Mouse (Mus musculus): Measurements from ENCODE around the gene Cdc42ep2. TPM values are rescaled to one million over a fixed set of nuclear protein-coding genes. Genes with fewer than 3 reads are reported as not detected.

Gene Cdc42ep2
- total RNA-seq, 2 experiments from 2014 or later = 14.4 to 18.3 TPM

GRCm38 (mm10) chr19:5945027-5945426 is 20.4 kb upstream of the Cdc42ep2 start:
- intact Hi-C loops (cut with DNase I; ENCODE audit: low total_unique reads) = no loop called here
- peak; percentile 8 for DNase-seq

GRCm38 (mm10) chr19:5944145-5944544 is 19.5 kb upstream of the Cdc42ep2 start:
- intact Hi-C loops (cut with DNase I; ENCODE audit: low total_unique reads) = no loop called here
- no peak for DNase-seq

GRCm38 (mm10) chr19:5943404-5943803 is 18.8 kb upstream of the Cdc42ep2 start:
- intact Hi-C loops (cut with DNase I; ENCODE audit: low total_unique reads) = no loop called here
- no peak for DNase-seq

GRCm38 (mm10) chr19:5942581-5942980 is 18.0 kb upstream of the Cdc42ep2 start:
- DNase-seq = peak; percentile 59
- intact Hi-C loops (cut with DNase I; ENCODE audit: low total_unique reads) = no loop called here

- intact Hi-C loops (cut with DNase I; ENCODE audit: low total_unique reads) = no loop called here
- DNase-seq = peak; percentile 57
Observed at GRCm38 (mm10) chr19:5940656-5941055, 16.0 kb upstream of the Cdc42ep2 start.

GRCm38 (mm10) chr19:5940173-5940572 is 15.6 kb upstream of the Cdc42ep2 start:
- intact Hi-C loops (cut with DNase I; ENCODE audit: low total_unique reads) = no loop called here

GRCm38 (mm10) chr19:5939715-5940114 is 15.1 kb upstream of the Cdc42ep2 start:
- intact Hi-C loops (cut with DNase I; ENCODE audit: low total_unique reads) = no loop called here
- DNase-seq = no peak

More at GRCm38 (mm10) chr19:5940173-5940572, 15.6 kb upstream of the Cdc42ep2 start:
- peak; percentile 90 for DNase-seq

- DNase-seq = no peak
- intact Hi-C loops (cut with DNase I; ENCODE audit: low total_unique reads) = no loop called here
Observed at GRCm38 (mm10) chr19:5938516-5938915, 13.9 kb upstream of the Cdc42ep2 start.

GRCm38 (mm10) chr19:5937836-5938406 is 13.3 kb upstream of the Cdc42ep2 start:
- intact Hi-C loops (cut with DNase I; ENCODE audit: low total_unique reads) = no loop called here
- DNase-seq = no peak

- DNase-seq = no peak
- intact Hi-C loops (cut with DNase I; ENCODE audit: low total_unique reads) = no loop called here
Observed at GRCm38 (mm10) chr19:5937095-5937835, 12.6 kb upstream of the Cdc42ep2 start.

GRCm38 (mm10) chr19:5935691-5936090 is 11.1 kb upstream of the Cdc42ep2 start:
- intact Hi-C loops (cut with DNase I; ENCODE audit: low total_unique reads) = no loop called here
- peak; percentile 58 for DNase-seq

- intact Hi-C loops (cut with DNase I; ENCODE audit: low total_unique reads) = no loop called here
- peak; percentile 80 for DNase-seq
Observed at GRCm38 (mm10) chr19:5935266-5935665, 10.7 kb upstream of the Cdc42ep2 start.

- peak; percentile 71 for DNase-seq
- intact Hi-C loops (cut with DNase I; ENCODE audit: low total_unique reads) = no loop called here
Observed at GRCm38 (mm10) chr19:5929634-5930596, 5.3 kb upstream of the Cdc42ep2 start.

- intact Hi-C loops (cut with DNase I; ENCODE audit: low total_unique reads) = no loop called here
- no peak for DNase-seq
Observed at GRCm38 (mm10) chr19:5928546-5928945, 3.9 kb upstream of the Cdc42ep2 start.

GRCm38 (mm10) chr19:5928104-5928503 is 3.5 kb upstream of the Cdc42ep2 start:
- intact Hi-C loops (cut with DNase I; ENCODE audit: low total_unique reads) = no loop called here
- DNase-seq = no peak

GRCm38 (mm10) chr19:5927532-5927931 is 2.9 kb upstream of the Cdc42ep2 start:
- DNase-seq = no peak
- intact Hi-C loops (cut with DNase I; ENCODE audit: low total_unique reads) = no loop called here

GRCm38 (mm10) chr19:5927026-5927425 is 2.4 kb upstream of the Cdc42ep2 start:
- intact Hi-C loops (cut with DNase I; ENCODE audit: low total_unique reads) = no loop called here
- no peak for DNase-seq

- intact Hi-C loops (cut with DNase I; ENCODE audit: low total_unique reads) = no loop called here
- DNase-seq = no peak
Observed at GRCm38 (mm10) chr19:5925311-5925855, 767 bp upstream of the Cdc42ep2 start.

- peak; percentile 95 for DNase-seq
- intact Hi-C loops (cut with DNase I; ENCODE audit: low total_unique reads) = loop anchor here (2.0 kb wide), 1 partner anchor 33 kb away; no protein-coding TSS in a partner anchor
Observed at GRCm38 (mm10) chr19:5923990-5924712, 465 bp downstream of the Cdc42ep2 start.

All from gastrocnemius, postnatal 14 days (tissue).